Mouse (Mus musculus) heart, postnatal 0 days (tissue): ENCODE data around the gene Hectd2. TPM values are rescaled to one million over a fixed set of nuclear protein-coding genes. Genes with fewer than 3 reads are reported as not detected.

ENCODE experiments used
- ATAC-seq: fragments of 200-750 bp; cut with Nextera tagmentation; 2 replicates; pipeline ENCODE4 v1.8.0; 2017; ENCODE audit warnings: low read depth, moderate number of reproducible peaks, moderate library complexity; ENCODE audit not compliant: insufficient read depth
- DNase-seq: peaks from one replicate; pipeline ENCODE4 v3.0.0-alpha.2; 2016; ENCODE audit warnings: low spot score
- H3K27ac ChIP-seq: fragments of 300-500 bp; sonication (generic); 2 replicates; pipeline ENCODE4 v1.5.1; 2014; ENCODE audit warnings: low read depth, mild to moderate bottlenecking
- H3K27me3 ChIP-seq: fragments of 300-500 bp; sonication (generic); 2 replicates; pipeline ENCODE4 v1.6.1; 2014; ENCODE audit warnings: low read length, mixed read lengths; ENCODE audit not compliant: control insufficient read depth, insufficient read depth
- H3K36me3 ChIP-seq: fragments of 300-500 bp; sonication (generic); replicated peaks from 2 replicates; pipeline ENCODE4 v1.6.1; 2014; ENCODE audit warnings: low read length, mixed read lengths; ENCODE audit not compliant: control insufficient read depth, insufficient read depth
- H3K4me1 ChIP-seq: fragments of 300-500 bp; sonication (generic); 2 replicates; pipeline ENCODE4 v1.6.1; 2014; ENCODE audit warnings: antibody characterized with exemption; ENCODE audit not compliant: control insufficient read depth, insufficient read depth
- H3K4me2 ChIP-seq: fragments of 300-500 bp; sonication (generic); 2 replicates; pipeline ENCODE4 v1.6.1; 2014; ENCODE audit warnings: low read depth, mild to moderate bottlenecking, low read length, moderate library complexity
- H3K4me3 ChIP-seq: fragments of 300-500 bp; sonication (generic); 2 replicates; pipeline ENCODE4 v1.5.1; 2014; ENCODE audit warnings: low read depth, low read length
- H3K9ac ChIP-seq: fragments of 300-500 bp; sonication (generic); replicated peaks from 2 replicates; pipeline ENCODE4 v1.6.1; 2014; ENCODE audit warnings: low read depth, low read length, mixed read lengths
- H3K9me3 ChIP-seq: fragments of 300-500 bp; sonication (generic); replicated peaks from 2 replicates; pipeline ENCODE4 v1.6.1; 2016; ENCODE audit warnings: low read length; ENCODE audit not compliant: control insufficient read depth
- CTCF ChIP-seq: IDR thresholded peaks from 2 replicates; pipeline ENCODE4 v1.5.1; 2016; ENCODE audit warnings: antibody characterized with exemption, control low read depth, low read depth
- EP300 ChIP-seq: IDR thresholded peaks from 2 replicates; pipeline ENCODE4 v1.6.1; 2016; ENCODE audit warnings: antibody characterized with exemption, low read depth
- WGBS: fragments of 180-500 bp; shearing (Covaris S2); extraction: QIAGEN DNeasy Blood & Tissue Kit; methylation state at CpG from one replicate; pipeline ENCODE4 v1.1.7; 2014; 5-methylcytosine and 5-hydroxymethylcytosine counted together
- polyA plus RNA-seq: library from polyadenylated mRNA; unstranded; fragments of >200 nt; fragmentation: Nextera tagmentation; extraction: Ambion mirVana; gene quantifications from 2 replicates; pipeline ENCODE4 v1.2.1, GENCODE M21; 2015
- total RNA-seq: library from RNA; depleted of rRNA; stranded (reverse); fragments of >200 nt; gene quantifications from 2 replicates; pipeline ENCODE4 v1.2.3, GENCODE M21; 2014; ENCODE audit warnings: low replicate concordance

Hectd2 gene
- total and polyA plus RNA-seq, 2 experiments from 2014 or later = 1.9 to 3.9 TPM

DNA sequence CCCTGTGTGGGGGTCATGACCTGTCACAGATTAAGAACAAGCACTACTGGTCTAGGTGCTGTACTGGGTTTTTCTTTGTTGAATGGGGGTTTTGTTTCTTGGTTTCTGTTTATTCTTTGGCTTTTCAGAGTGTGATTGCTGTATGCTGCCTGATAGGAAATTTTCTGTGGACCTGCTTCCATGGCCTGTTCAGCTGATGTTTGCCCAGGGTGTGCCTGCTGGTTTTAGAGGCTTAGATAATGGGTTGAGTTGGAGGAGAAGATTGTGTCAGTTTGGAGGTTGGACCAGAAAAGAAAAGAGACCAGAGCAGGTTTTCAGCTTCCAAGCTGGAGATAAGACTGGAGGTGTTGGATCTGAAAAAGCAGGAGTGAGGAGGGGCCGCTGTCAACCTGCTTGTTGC is 40.0 kb downstream of the Hectd2 start:
- H3K27ac ChIP-seq = no peak overlapping the region
- TF ChIP-seq CTCF (no peak), EP300 (no peak)
- no peaks in the 10 kb centered on the region for H3K9me3 ChIP-seq
- H3K4me1 ChIP-seq = no peaks in the 10 kb centered on the region
- DNase-seq (no peak), ATAC-seq (no peak)
- H3K27me3 ChIP-seq = no peaks in the 10 kb centered on the region
- no peak overlapping the region for H3K4me2 ChIP-seq
- H3K9ac ChIP-seq = no peak overlapping the region
- 50% methylated on average over 1 of the region's 1 CpGs for WGBS
- no peak overlapping the region for H3K4me3 ChIP-seq
- H3K36me3 ChIP-seq = 0 out of 2 replicates have a peak, but pooled peaks cover under 1% of the 10 kb centered on the region

GRCm38 (mm10) chr19:36601869-36602268 is 47.4 kb downstream of the Hectd2 start:
- no peak overlapping the region for H3K4me3 ChIP-seq
- 89% methylated on average over 8 of the region's 8 CpGs for WGBS
- no peak overlapping the region for H3K27ac ChIP-seq
- ATAC-seq = no peak
- no peak for DNase-seq
- H3K9ac ChIP-seq = no peak overlapping the region
- no peak overlapping the region for H3K4me2 ChIP-seq
- no peaks in the 10 kb centered on the region; the same call in 1 of the 2 replicates for H3K36me3 ChIP-seq
- H3K27me3 ChIP-seq = no peaks in the 10 kb centered on the region
- H3K9me3 ChIP-seq = no peaks in the 10 kb centered on the region
- H3K4me1 ChIP-seq = no peaks in the 10 kb centered on the region
- no peak for TF ChIP-seq EP300
- no peak for TF ChIP-seq CTCF

- TF ChIP-seq EP300 (no peak), CTCF (no peak)
- WGBS = 56% methylated on average over 11 of the region's 11 CpGs
- Histone ChIP-seq H3K4me3 (no peak overlapping the region), H3K4me1 (no peaks in the 10 kb centered on the region), H3K27ac (no peak overlapping the region), H3K36me3 (no peaks in the 10 kb centered on the region; the same call in 1 of the 2 replicates), H3K27me3 (no peaks in the 10 kb centered on the region), H3K4me2 (no peak overlapping the region), H3K9ac (no peak overlapping the region), H3K9me3 (no peaks in the 10 kb centered on the region)
- no peak for DNase-seq
- no peak for ATAC-seq
Observed at GRCm38 (mm10) chr19:36602535-36603312, 48.3 kb downstream of the Hectd2 start.

DNA sequence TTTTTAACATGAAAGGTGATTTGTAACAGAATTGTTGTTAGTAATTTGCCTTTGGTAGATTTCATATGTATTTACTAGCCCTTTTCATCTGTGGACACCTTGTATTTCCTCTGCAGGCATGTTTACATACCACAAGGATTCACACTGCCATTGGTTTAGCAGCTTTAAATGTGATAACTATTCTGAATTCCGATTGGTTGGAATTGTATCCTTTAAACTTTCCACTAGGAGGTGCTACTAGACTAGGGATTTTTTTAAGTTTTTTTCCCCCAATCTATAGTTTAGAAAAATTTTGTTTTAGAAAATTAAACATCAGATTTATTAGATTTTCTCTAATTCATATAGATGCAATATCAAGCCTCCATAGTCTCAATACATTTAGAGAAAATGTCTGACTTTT is 51.8 kb downstream of the Hectd2 start:
- peak; percentile 57 for DNase-seq
- WGBS = 27% methylated on average over 1 of the region's 1 CpGs
- Histone ChIP-seq H3K36me3 (no peaks in the 10 kb centered on the region; the same call in 1 of the 2 replicates), H3K27ac (no peak overlapping the region), H3K4me2 (no peak overlapping the region), H3K4me1 (no peaks in the 10 kb centered on the region), H3K9ac (no peak overlapping the region), H3K9me3 (no peaks in the 10 kb centered on the region), H3K4me3 (no peak overlapping the region), H3K27me3 (no peaks in the 10 kb centered on the region)
- TF ChIP-seq CTCF = peak; percentile 51
- TF ChIP-seq EP300 = no peak
- ATAC-seq = no peak

DNA sequence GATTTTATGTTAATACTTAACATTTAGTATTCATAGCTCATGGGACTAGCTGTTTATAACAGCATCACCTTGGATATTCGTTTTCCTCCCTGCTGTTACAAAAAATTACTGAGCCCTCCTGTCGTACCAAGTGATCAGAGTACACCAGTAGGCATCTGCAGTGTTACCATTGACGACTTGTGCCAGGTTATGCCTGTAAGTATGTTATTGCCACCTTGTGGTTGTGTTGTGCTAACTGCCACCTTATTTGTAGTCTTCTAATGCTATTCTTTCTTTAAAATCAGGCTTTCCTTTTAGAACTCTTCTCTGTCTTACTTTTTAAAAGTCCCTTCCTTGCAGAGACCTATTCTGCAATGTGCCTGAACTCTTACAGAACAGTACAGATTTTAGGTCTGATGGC is 54.8 kb downstream of the Hectd2 start:
- WGBS = 46% methylated on average over 3 of the region's 3 CpGs

More for the DNA sequence above, 54.8 kb downstream of the Hectd2 start:
- no peaks in the 10 kb centered on the region for H3K27me3 ChIP-seq
- peaks cover 6% of the 10 kb centered on the region for H3K36me3 ChIP-seq
- DNase-seq (no peak), ATAC-seq (no peak)
- no peaks in the 10 kb centered on the region for H3K9me3 ChIP-seq
- H3K4me1 ChIP-seq = no peaks in the 10 kb centered on the region
- H3K9ac ChIP-seq = no peak overlapping the region
- no peak overlapping the region for H3K27ac ChIP-seq
- no peak overlapping the region for H3K4me3 ChIP-seq
- H3K4me2 ChIP-seq = no peak overlapping the region
- peak; percentile 58 for TF ChIP-seq CTCF
- no peak for TF ChIP-seq EP300
